Mouse (Mus musculus) layer of hippocampus, postnatal 14 days (tissue): ENCODE data around the gene Amt. TPM values are rescaled to one million over a fixed set of nuclear protein-coding genes. Genes with fewer than 3 reads are reported as not detected.
"Not testable (repeated sequence)": the region's sequence is repeated elsewhere in the genome, so short reads cannot be mapped to it uniquely, and the experiment has no call there.

Experiments
- DNase-seq, 2 experiments: peaks; one replicate each; pipeline ENCODE4 v3.0.0; 2021 to 2022; ENCODE audit warnings: low spot score in 2 of 2, mixed read lengths in 1 of 2
- long read RNA-seq, 2 experiments: library from polyadenylated mRNA; stranded (forward); transcript quantifications; one replicate each; pipeline ENCODE4 v2.0.0; 2021
- total RNA-seq, 2 experiments: library from RNA; stranded (reverse); gene quantifications; 2 replicates each; pipeline ENCODE4 v1.2.3; 2021

The Amt gene
- total RNA-seq, result 10 to 100 TPM; 27.1 to 27.9 TPM
- long read RNA-seq, experiment 1, partial matches to known transcripts, result 0 of 2 reads
- long read RNA-seq, experiment 1, other reads (novel, unspliced or antisense), result 1 of 2 reads
- long read RNA-seq, experiment 2, partial matches to known transcripts, result 2 of 6 reads
- long read RNA-seq, experiment 2, other reads (novel, unspliced or antisense), result 1 of 6 reads

- no peak for DNase-seq
These were observed at the start of gene Amt for GRCm38 (mm10) chr9:108296453-108297355. Gene Amt, plus strand, starts transcription at chr9:108296853.

- no peak for DNase-seq
These were observed 47.7 kb upstream of the Amt start for GRCm38 (mm10) chr9:108248957-108249356.

GRCm38 (mm10) chr9:108251877-108252276 is 44.8 kb upstream of the Amt start:
- DNase-seq, result no peak

GRCm38 (mm10) chr9:108252766-108253165 is 43.9 kb upstream of the Amt start:
- no peak for DNase-seq

- DNase-seq, result no peak
These were observed 36.1 kb upstream of the Amt start for GRCm38 (mm10) chr9:108260526-108260925.

GRCm38 (mm10) chr9:108261865-108262264 is 34.8 kb upstream of the Amt start:
- DNase-seq, result no peak

- DNase-seq, result no peak
These were observed 34.1 kb upstream of the Amt start for GRCm38 (mm10) chr9:108262494-108263049.

GRCm38 (mm10) chr9:108263131-108263681 is 33.4 kb upstream of the Amt start:
- peak in 1 of 2 experiments; percentile 19 for DNase-seq

GRCm38 (mm10) chr9:108263690-108264190 is 32.9 kb upstream of the Amt start, which contains the start of gene Dag1:
Gene Dag1, minus strand, starts transcription at chr9:108263958.
- peak; percentile 95 to 98 for DNase-seq

- no peak for DNase-seq
These were observed 32.3 kb upstream of the Amt start for GRCm38 (mm10) chr9:108264191-108264921.

- no peak for DNase-seq
These were observed 30.3 kb upstream of the Amt start for GRCm38 (mm10) chr9:108266261-108266935.

GRCm38 (mm10) chr9:108267691-108268090 is 29.0 kb upstream of the Amt start:
- no peak for DNase-seq

- not testable (repeated sequence) for DNase-seq
These were observed 28.0 kb upstream of the Amt start for GRCm38 (mm10) chr9:108268701-108269100.

GRCm38 (mm10) chr9:108271941-108272340 is 24.7 kb upstream of the Amt start:
- DNase-seq, result no peak

GRCm38 (mm10) chr9:108272691-108273090 is 24.0 kb upstream of the Amt start:
- DNase-seq, result no peak

GRCm38 (mm10) chr9:108273485-108273884 is 23.2 kb upstream of the Amt start:
- DNase-seq, result no peak

GRCm38 (mm10) chr9:108274476-108275330 is 21.9 kb upstream of the Amt start:
- DNase-seq, result no peak

- DNase-seq, result no peak
These were observed 21.4 kb upstream of the Amt start for GRCm38 (mm10) chr9:108275331-108275659.

- no peak for DNase-seq
These were observed 17.8 kb upstream of the Amt start for GRCm38 (mm10) chr9:108278697-108279450.
